Comparison of ENCODE assay signal across 8 mouse cellular contexts in the genomic region with DNA sequence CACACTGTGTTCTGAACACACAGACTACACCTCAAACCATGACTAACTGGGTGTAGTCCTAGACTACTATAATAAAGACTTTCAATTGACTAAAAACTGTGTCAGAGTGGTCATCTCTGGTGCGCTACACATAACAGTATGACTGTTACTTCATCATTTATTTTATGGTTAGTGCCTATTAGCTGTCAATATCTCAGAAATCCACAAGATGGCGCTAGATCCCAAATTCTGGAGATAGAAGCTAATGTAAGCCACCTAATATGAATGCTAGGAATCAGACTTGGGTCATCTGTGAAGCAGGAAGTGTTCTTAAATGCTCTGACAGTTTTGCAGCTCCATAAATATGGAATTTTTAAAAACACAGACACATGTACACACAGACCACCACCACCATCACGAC.
DNase-seq lines count a peak whose midpoint lies in the region; ATAC-seq and TF ChIP-seq lines count a peak whose summit lies in the region.

No protein-coding gene starts in this region.

- no peaks in the 10 kb centered on the region for H3K27me3 ChIP-seq in heart, embryonic 12.5 days (replicated peaks)
- no peaks in the 10 kb centered on the region for H3K27me3 ChIP-seq in forebrain, postnatal 0 days (ENCODE audit: insufficient read depth, low read length)
- H3K27me3 ChIP-seq in stomach, embryonic 16.5 days (ENCODE audit: control insufficient read depth, insufficient read depth, low read length) = no peaks in the 10 kb centered on the region

- H3K27ac ChIP-seq in heart, embryonic 12.5 days (ENCODE audit: poor library complexity, severe bottlenecking) = no peak overlapping the region
- H3K27ac ChIP-seq in forebrain, postnatal 0 days (ENCODE audit: low read depth, low read length) = no peak overlapping the region
- H3K27ac ChIP-seq in stomach, embryonic 16.5 days (ENCODE audit: low read length) = no peak overlapping the region

- H3K4me1 ChIP-seq in heart, embryonic 12.5 days (replicated peaks) = no peaks in the 10 kb centered on the region
- no peaks in the 10 kb centered on the region for H3K4me1 ChIP-seq in forebrain, postnatal 0 days (ENCODE audit: insufficient read depth)
- H3K4me1 ChIP-seq in stomach, embryonic 16.5 days (ENCODE audit: control insufficient read depth, insufficient read depth, low read length) = no peaks in the 10 kb centered on the region

- H3K4me2 ChIP-seq in heart, embryonic 12.5 days = no peak overlapping the region
- H3K4me2 ChIP-seq in forebrain, postnatal 0 days (ENCODE audit: low read depth) = no peak overlapping the region
- H3K4me2 ChIP-seq in stomach, embryonic 16.5 days (ENCODE audit: low read depth, low read length) = no peak overlapping the region

- WGBS in heart, embryonic 12.5 days = 8% methylated on average over 3 of the region's 3 CpGs
- WGBS in forebrain, postnatal 0 days = 6% methylated on average over 3 of the region's 3 CpGs
- 5% methylated on average over 3 of the region's 3 CpGs for WGBS in stomach, embryonic 16.5 days

- H3K9me3 ChIP-seq in heart, embryonic 12.5 days (replicated peaks) = no peaks in the 10 kb centered on the region
- H3K9me3 ChIP-seq in forebrain, postnatal 0 days (ENCODE audit: low read length) = no peaks in the 10 kb centered on the region
- no peaks in the 10 kb centered on the region for H3K9me3 ChIP-seq in stomach, embryonic 16.5 days (replicated peaks; ENCODE audit: control insufficient read depth, low read length)

- no peak for ATAC-seq in heart, embryonic 12.5 days (ENCODE audit: insufficient number of reproducible peaks, low FRiP score)
- peak; percentile 69 for ATAC-seq in forebrain, postnatal 0 days
- peak; percentile 92 for ATAC-seq in megakaryocyte, adult 5-6 weeks (ENCODE audit: poor library complexity, severe bottlenecking)
- peak; percentile 56; the same call in 1 of the 2 replicates for ATAC-seq in stomach, embryonic 16.5 days (ENCODE audit: insufficient read depth, low FRiP score)

- peak; percentile 86 for TF ChIP-seq CTCF in forebrain, postnatal 0 days (IDR thresholded peaks at IDR 0.05; ENCODE audit: low read depth)

- peak; percentile 53 for DNase-seq in heart, adult 8-10 months (ENCODE audit: low spot score)
- DNase-seq in CD8-positive naive resting alpha-beta T cell, adult 2 months (ENCODE audit: low read depth in 2 of 2, low spot score in 2 of 2) = peak; percentile 3 to 18
- peak; percentile 36 for DNase-seq in c-Kit-positive CD71-positive TER-119-negative erythroid progenitor cells, embryonic 14.5 days (ENCODE audit: low read depth)
- DNase-seq in forebrain, postnatal 0 days = peak; percentile 84
- DNase-seq in kidney, postnatal 14 days = peak; percentile 61

- H3K4me3 ChIP-seq in heart, embryonic 12.5 days = no peak overlapping the region
- H3K4me3 ChIP-seq in forebrain, postnatal 0 days (ENCODE audit: low read depth, low read length) = no peak overlapping the region
- no peak overlapping the region for H3K4me3 ChIP-seq in stomach, embryonic 16.5 days (replicated peaks; ENCODE audit: low read length)

- no peaks in the 10 kb centered on the region for H3K36me3 ChIP-seq in heart, embryonic 12.5 days
- H3K36me3 ChIP-seq in forebrain, postnatal 0 days (ENCODE audit: insufficient read depth) = no peaks in the 10 kb centered on the region
- H3K36me3 ChIP-seq in stomach, embryonic 16.5 days (ENCODE audit: control insufficient read depth, insufficient read depth, low read length) = no peaks in the 10 kb centered on the region

- H3K9ac ChIP-seq in heart, embryonic 12.5 days = no peak overlapping the region
- H3K9ac ChIP-seq in forebrain, postnatal 0 days = no peak overlapping the region
- H3K9ac ChIP-seq in stomach, embryonic 16.5 days (ENCODE audit: low read length) = no peak overlapping the region

Comparison
In these comparisons a context has a peak if more than half of its experiments do, and no peak if none do; other contexts are left out.
1. DNase-seq: peak in every context shown above with its lines; median percentile 84 in forebrain, postnatal 0 days; 61 in kidney, postnatal 14 days; 53 in heart, adult 8-10 months; 36 in c-Kit-positive CD71-positive TER-119-negative erythroid progenitor cells, embryonic 14.5 days; 10 in CD8-positive naive resting alpha-beta T cell, adult 2 months.